Mouse (Mus musculus) cortical plate, adult 2 months (tissue): Measurements from ENCODE around the gene Gdf11.

Experiments
- CTCF ChIP-seq: fragments of 200-500 bp; IDR thresholded peaks from 2 replicates; pipeline ENCODE4 v1.5.1; 2011; ENCODE audit warnings: mild to moderate bottlenecking, control low read depth, low read length; ENCODE audit not compliant: insufficient read depth; ENCODE audit errors: extremely low read depth
- POLR2A ChIP-seq: fragments of 200-500 bp; IDR thresholded peaks from 2 replicates; pipeline ENCODE4 v1.6.1; 2011; ENCODE audit warnings: mild to moderate bottlenecking, low read length, control low read depth; ENCODE audit not compliant: insufficient read depth; ENCODE audit errors: extremely low read depth

DNA sequence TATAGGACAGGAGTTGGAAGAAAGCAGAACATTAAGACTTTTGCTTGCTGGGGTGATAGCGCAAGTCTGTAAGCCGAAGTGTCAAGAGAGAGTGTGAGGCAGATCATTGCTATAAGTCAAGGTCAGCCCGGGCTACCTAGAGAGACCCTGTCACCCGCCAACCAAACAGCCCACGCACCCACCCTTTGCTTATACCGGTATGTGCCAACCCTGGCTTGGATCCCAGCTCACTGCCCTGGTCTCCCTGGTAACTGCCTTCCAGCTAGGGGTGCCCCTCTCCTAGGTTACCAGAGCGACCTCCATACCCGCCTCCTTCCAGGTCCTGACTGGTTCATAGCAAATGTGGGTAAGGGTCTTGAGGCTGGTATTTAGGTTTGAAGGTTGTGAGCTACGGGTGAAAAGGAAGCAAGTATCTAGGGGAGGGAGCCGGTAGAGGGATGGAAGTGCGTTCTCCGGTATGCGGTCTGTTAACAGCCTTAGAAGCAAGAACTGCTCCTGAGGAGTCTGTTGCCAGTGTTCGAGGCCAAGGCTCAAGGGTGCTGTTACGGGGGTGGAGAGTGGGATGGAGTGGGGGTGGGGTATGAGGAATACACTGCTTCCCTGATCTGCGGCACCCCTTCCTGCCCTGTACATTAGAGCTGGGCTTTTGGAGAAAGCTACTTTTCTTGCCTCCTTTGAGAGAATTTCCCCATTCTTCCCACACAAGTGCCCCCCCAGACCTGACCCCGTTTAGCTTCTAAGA lies 4.6 kb upstream of the Gdf11 start:
- TF ChIP-seq POLR2A (no peak), CTCF (no peak)
